Mouse (Mus musculus): Measurements from ENCODE around the gene Castor1.

Castor1 gene

GRCm38 (mm10) chr11:4206563-4206962 is 11.5 kb upstream of the Castor1 start:
- no peak for DNase-seq (ENCODE audit: low spot score in 2 of 2)

- no peak for DNase-seq (ENCODE audit: low spot score in 2 of 2)
Measured at GRCm38 (mm10) chr11:4207655-4208054, 10.4 kb upstream of the Castor1 start.

- no peak for DNase-seq (ENCODE audit: low spot score in 2 of 2)
Measured at GRCm38 (mm10) chr11:4209556-4209955, 8.5 kb upstream of the Castor1 start.

- DNase-seq (ENCODE audit: low spot score in 2 of 2) = no peak
Measured at GRCm38 (mm10) chr11:4210786-4211185, 7.2 kb upstream of the Castor1 start.

GRCm38 (mm10) chr11:4213107-4213506 is 4.9 kb upstream of the Castor1 start:
- no peak for DNase-seq (ENCODE audit: low spot score in 2 of 2)

- DNase-seq (ENCODE audit: low spot score in 2 of 2) = no peak
Measured at GRCm38 (mm10) chr11:4214572-4214971, 3.5 kb upstream of the Castor1 start.

GRCm38 (mm10) chr11:4215061-4215460 is 3.0 kb upstream of the Castor1 start:
- DNase-seq (ENCODE audit: low spot score in 2 of 2) = no peak

GRCm38 (mm10) chr11:4216248-4217000 is 1.6 kb upstream of the Castor1 start:
- DNase-seq (ENCODE audit: low spot score in 2 of 2) = peak in 1 of 2 experiments; percentile 56

GRCm38 (mm10) chr11:4218637-4219036 is 612 bp downstream of the Castor1 start:
- DNase-seq (ENCODE audit: low spot score in 2 of 2) = no peak

GRCm38 (mm10) chr11:4219317-4219751 is 1.3 kb downstream of the Castor1 start:
- peak in 1 of 2 experiments; percentile 76 for DNase-seq (ENCODE audit: low spot score in 2 of 2)

- DNase-seq (ENCODE audit: low spot score in 2 of 2) = no peak
Measured at GRCm38 (mm10) chr11:4219908-4220307, 1.9 kb downstream of the Castor1 start.

GRCm38 (mm10) chr11:4220443-4221400 is 2.7 kb downstream of the Castor1 start:
- DNase-seq (ENCODE audit: low spot score in 2 of 2) = peak in 1 of 2 experiments; percentile 76

GRCm38 (mm10) chr11:4222046-4222950 is 4.3 kb downstream of the Castor1 start:
- no peak for DNase-seq (ENCODE audit: low spot score in 2 of 2)

GRCm38 (mm10) chr11:4223393-4224188 is 5.6 kb downstream of the Castor1 start:
- DNase-seq (ENCODE audit: low spot score in 2 of 2) = no peak

- DNase-seq (ENCODE audit: low spot score in 2 of 2) = no peak
Measured at GRCm38 (mm10) chr11:4224223-4224622, 6.2 kb downstream of the Castor1 start.

- DNase-seq (ENCODE audit: low spot score in 2 of 2) = no peak
Measured at GRCm38 (mm10) chr11:4226569-4227325, 8.7 kb downstream of the Castor1 start.

GRCm38 (mm10) chr11:4228463-4228862 is 10.4 kb downstream of the Castor1 start:
- no peak for DNase-seq (ENCODE audit: low spot score in 2 of 2)

GRCm38 (mm10) chr11:4229841-4230240 is 11.8 kb downstream of the Castor1 start:
- DNase-seq (ENCODE audit: low spot score in 2 of 2) = no peak

- no peak for DNase-seq (ENCODE audit: low spot score in 2 of 2)
Measured at GRCm38 (mm10) chr11:4231435-4231834, 13.4 kb downstream of the Castor1 start.

- no peak for DNase-seq (ENCODE audit: low spot score in 2 of 2)
Measured at GRCm38 (mm10) chr11:4232644-4233043, 14.6 kb downstream of the Castor1 start.
